Mouse (Mus musculus): Measurements from ENCODE around the gene Tbc1d10b.
"Not testable (repeated sequence)": the region's sequence is repeated elsewhere in the genome, so short reads cannot be mapped to it uniquely, and the experiment has no call there.

Tbc1d10b gene

DNA sequence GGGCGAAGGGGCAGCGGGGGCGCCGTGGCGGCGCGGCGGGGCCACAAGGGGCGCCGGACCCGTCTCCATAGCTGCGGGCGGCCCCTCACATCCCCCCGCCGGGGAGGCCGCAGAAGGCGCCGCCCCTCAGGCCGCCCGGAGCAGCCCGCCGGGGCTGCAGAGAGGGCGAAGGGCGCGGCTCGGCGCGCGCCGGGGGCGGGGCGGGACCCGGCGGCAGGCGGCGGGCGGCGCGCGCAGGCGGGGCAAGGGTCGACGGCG is at the start of gene Tbc1d10b:
Gene Tbc1d10b (minus strand): TSS at position 174 of the 258 bp plus-strand sequence.
- DNase-seq: no peak

DNA sequence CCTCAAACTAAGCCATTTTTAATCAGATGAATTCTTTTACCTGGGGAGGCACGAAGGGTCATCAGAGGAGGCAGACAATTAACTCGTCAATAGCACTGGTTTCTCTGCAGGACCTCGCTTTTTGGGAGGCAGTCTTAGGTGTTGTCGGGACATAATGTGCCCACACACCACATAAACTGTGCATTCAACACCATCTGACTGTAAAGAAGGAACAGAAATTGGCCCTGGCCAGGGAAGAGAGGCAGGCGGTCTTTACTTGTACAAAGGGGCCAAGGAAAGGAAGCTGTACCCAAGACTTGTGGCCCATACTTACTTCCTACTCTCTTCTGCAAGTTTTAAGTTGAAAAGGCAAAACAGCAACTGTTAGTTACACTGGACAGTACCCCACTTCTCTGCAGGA is 48.2 kb upstream of the Tbc1d10b start:
- no peak for DNase-seq

DNA sequence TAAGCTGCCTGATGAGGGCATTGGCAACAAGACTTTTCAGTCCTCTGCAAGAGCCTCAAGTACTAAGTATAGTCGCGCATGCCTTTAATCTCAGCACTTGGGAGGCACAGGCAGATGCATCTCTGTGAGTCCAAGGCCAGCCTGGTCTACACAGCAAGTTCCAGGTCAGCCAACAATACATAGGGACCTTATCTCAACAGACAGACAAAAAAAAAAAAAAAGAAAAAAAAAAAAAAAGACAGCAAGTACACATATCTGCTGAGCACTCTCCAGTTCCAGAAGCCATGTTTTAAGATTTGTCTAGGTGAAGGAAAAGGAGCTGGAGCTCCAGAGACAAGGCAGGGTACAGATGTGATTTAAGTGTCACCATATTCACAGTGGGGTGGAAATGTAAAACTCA is 47.7 kb upstream of the Tbc1d10b start:
- DNase-seq: no peak

DNA sequence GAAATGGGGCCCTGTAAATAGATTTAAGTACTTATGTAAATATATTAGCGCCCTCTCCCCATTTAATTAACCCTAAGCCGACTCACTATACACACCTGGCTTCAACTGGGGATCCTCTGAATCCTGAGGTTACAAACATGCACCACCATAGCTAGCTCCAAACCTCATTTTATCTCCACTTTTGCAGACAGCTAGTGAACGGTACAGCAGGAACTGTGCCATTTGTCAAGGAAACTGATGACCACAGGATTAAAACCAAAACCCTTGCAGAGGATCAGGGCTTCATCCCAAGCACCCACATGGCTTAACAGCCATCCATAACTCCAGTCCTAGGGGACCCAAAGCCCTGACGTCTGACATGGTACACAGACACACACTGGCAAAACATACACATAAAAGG is 46.7 kb upstream of the Tbc1d10b start:
- no peak for DNase-seq

DNA sequence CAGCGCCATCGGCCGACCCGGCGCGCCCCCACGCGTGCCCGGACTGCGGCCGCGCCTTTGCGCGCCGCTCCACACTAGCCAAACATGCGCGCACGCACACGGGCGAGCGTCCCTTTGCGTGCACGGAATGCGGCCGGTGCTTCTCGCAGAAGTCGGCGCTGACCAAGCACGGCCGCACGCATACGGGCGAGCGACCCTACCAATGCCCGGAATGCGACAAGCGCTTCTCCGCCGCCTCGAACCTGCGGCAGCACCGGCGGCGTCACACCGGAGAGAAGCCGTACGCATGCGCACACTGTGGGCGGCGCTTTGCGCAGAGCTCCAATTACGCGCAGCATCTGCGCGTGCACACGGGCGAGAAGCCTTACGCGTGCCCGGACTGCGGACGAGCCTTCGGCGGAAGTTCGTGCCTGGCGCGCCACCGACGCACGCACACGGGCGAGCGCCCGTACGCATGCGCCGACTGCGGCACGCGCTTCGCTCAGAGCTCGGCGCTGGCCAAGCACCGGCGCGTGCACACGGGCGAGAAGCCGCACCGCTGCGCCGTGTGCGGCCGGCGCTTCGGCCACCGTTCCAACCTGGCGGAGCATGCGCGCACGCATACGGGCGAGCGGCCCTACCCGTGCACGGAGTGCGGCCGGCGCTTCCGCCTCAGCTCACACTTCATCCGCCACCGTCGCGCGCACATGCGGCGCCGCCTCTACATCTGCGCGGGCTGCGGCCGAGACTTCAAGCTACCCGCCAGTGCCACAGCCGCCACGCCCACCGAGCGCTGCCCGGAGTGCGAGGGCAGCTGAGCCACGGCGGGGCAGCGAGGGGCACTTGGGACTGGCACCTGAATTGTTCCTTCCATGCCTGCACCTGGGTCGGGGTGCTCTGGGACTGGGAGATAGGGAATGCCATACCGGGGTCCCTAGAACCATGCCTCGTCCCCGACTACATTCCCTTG is 45.8 kb upstream of the Tbc1d10b start:
- peak; percentile 95 to 96 for DNase-seq

DNA sequence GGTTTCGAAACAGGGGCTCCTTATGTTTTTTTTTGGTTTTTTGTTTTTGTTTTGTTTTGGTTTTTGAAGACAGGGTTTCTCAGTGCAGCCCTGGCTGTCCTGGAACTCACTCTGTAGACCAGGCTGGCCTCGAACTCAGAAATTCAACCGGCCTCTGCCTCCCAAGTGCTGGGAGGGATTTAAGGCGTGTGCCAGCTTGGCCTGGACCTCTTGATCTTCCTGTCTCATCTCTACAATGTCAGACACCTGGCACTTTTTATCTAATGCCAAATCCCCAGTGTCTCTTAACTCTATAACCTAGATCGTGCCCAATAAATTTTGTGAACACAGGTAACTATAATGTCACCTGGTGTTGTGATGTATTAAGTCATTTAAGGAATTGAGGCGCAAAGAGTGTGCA is 45.1 kb upstream of the Tbc1d10b start:
- peak in 1 of 2 experiments; percentile 29 for DNase-seq

DNA sequence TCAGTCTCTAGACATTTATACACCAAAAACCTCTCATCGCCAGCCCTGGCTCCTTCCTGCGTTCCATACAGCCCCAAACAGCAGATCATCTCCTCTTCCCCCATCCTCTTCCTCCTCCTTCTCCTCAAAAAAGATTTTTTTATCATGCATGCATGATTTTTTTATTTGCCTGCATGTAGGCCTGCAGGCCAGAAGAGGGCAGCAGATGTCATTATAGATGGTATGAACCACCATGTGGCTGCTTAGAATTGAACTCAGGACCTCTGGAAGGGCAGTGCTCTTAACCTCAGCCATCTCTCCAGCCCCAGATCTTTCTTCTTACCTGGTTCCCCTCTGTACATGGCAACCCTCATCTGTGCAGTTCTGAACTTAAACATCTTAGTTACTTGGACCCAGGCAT is 44.1 kb upstream of the Tbc1d10b start:
- DNase-seq: no peak

DNA sequence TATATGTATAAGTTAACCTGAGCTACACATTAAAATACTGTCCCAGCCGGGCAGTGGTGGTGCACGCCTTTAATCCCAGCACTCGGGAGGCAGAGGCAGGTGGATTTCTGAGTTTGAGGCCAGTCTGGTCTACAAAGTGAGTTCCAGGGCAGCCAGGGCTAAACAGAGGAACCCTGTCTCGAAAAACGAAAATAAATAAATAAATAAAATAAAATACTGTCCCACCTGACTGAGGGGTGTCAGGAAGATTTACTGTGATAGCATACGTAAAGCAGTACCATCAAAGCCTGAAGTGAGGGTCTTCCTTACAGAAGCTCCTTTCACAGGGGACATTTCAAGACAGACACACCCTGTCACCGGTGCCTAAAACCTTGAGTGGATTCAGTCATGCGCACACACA is 42.2 kb upstream of the Tbc1d10b start:
- DNase-seq: not testable (repeated sequence)

DNA sequence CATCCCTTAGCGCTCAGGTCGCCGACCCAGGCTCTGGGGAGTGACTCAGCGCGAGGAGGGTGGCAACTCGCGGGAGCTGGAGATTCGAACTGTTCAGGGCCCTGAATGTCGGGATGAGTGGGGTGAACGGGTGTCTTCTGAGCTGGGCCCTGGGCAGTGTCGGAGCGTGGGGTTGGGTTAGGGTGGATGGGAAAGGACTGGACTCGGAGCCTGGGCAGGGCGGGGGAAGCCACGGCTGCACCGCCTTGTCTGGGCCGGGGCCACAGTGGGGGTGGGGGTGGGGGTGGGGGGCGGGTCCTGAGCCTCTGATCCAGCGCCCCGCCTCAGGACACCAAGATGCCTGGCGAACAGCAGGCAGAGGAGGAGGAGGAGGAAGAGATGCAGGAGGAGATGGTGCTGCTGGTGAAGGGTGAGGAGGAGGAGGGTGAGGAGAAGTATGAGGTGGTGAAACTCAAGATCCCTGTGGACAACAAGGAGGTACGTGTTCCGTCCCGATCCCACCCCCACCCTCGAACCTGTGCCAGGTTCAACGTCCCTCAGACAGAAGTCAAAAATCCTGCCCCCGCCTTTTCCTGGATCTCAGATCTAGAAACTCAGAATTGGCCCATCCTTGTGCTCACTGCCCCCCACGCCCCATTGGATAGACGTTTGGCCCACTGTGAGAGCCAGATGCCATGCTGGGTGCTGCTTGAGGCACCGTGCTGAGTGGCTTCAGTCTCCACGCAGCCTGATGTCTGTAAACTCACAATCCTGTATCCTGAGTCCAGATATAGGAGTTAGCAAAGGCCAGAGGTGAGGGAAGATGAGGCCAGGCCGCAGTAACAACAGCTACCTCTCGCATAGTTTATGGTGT is 36.6 kb upstream of the Tbc1d10b start:
- peak in 1 of 2 experiments; percentile 18 for DNase-seq

DNA sequence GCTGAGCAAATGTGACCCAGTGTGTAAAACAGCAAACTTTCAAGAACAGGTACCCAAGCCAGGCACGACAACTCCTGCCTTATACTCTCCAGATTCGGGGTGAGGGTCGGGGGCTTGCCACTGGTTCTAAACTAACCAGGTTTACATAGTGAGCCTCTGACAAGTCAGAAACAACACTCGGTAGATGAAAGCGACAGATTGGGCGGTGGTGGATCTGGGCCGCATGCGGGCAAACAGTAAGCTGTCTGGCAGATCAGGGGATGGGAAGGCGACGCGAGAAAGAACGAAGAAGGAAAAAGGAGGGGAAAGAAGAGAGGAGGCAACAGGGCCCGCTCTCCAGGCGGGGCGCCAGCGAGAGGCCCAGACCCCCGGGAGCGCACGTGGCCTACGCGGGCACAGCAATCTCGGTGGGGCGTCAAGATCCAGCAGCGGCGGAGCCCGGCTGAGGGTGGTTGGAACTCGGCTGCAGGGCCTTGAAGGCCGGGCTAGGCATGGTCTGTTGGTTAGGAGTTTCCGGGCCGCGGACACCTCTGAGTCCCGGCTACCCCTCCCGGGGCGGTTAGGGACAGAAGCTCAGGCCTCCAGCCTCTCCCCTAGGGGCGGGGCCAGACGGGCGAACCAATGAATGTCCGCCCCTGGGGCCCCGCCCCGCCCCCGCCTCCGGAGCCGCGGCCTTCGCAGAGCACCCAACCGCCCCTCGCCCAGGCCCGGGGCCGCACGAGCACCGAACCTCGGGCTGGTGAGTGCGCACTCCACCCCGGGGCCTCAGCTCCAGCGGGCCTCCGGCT is 35.8 kb upstream of the Tbc1d10b start, which contains the start of gene Zfp771:
Gene Zfp771 (plus strand): TSS at position 405 of the 788 bp plus-strand sequence.
- peak; percentile 92 to 98 for DNase-seq

DNA sequence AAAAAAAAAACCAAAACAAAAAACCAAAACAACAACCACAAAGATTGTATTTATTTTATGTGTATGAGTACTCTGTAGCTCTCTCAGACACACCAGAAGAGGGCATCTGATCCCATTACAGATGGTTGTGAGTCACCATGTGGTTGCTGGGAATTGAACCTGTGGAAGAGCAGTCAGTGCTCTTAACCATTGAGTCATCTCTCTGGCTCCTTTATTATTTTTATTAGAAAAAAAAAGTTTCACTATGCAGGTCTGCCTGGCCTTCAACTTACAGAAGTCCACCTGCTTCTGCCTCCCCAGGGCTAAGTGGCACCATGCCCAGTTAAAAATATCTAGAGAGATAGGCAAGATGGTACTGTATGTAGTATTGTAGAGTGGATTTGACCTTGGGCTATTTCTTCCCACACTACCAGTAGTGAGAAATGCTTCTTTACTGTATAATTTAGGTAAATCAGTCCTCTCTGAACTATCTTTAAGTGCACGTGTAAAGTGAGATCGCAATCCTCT is 35.1 kb upstream of the Tbc1d10b start:
- DNase-seq: no peak

DNA sequence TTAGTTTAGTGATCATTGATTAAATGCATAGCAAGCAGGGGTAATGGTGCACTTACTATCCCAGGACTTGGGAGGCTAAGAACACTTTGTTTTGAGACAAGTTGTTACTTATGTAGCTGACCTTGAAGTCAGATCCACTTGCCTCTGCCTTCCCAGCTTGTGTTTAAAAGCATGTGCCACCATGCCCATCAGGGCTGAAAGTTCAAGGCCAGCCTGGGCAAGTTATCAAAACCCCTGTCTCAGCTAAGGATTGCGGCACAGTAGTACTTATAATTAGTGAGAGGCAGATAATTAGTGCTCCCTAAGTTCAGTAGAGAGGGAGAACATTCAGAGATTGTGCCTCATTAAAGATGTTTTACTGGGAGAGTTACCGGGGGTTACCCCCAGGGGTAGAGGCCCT is 26.5 kb upstream of the Tbc1d10b start:
- no peak for DNase-seq

DNA sequence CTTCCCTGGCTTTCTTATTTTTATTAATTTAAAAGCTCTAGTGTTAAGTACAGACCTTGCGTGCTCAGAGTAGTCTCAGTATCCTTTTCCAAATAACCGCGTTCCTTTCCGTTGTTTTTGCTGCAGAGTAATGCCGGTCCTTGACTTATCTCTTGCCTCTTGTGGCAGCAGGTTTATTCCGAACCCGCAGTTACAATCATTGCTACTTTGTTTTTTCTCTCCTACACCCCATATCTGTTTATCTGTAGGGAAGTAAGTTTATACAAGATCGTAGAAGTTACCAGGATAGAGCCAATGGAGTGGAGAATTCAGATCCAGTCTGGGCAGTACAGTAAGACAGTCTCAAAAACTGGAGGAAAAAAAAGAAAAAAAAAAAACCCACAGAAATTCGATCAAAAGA is 25.5 kb upstream of the Tbc1d10b start:
- DNase-seq: no peak

DNA sequence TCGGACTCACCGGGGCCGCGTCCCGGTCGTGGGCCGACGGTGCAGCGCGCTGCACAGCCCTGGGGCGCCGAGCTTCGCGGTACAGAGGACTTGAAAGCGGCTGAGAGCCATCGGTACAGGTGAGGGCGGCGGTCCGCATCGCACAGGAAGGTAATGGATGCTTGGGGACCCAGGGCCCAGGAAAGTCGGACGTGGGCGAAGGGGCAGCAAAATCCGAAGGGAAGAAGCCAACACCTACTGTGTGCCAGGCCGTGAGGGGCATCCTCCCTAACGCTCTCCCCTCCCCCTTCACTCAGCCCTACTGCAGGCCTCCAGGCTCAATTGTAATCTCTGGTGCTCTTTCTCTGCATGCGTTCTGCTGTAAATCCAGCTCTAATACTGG is 25.1 kb upstream of the Tbc1d10b start:
- no peak for DNase-seq

DNA sequence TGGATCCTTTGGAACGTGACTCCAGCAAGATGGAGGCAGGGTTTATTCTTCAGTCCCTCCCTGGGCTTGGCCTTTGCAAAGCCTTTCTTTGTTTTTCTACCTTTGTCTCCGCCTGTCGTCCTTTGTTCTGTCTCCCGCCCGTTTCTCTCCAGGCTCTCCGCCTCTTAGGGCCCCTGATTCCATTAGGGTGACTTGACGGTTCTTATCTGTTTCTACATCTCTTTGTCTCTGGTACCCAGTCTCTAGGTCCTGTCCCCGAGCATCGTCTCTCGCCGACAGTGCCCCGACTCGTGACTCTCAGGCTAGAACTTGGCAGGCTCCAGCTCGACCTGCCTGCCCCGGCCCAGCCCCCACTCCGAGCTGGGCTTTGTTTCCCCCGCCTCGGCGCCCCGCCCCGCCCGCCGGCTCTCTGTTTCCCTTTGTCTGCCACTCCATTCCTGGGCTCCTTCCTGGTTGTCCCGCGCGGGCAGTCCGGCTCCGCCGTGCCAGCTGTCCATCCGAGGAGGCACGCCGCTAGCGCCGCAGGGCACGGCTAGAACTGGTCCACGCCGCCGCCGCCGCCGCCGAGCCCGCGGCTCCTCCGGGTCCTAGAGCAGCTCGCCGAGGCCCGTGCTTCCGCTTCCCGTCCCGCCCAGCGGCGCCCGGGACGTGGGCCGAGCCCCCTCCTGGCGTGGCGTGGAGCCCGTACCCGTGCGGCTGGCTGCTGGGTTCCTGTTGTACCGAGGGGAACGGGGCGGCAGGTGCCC is 24.5 kb upstream of the Tbc1d10b start, which contains the start of the genes Zfp553 and Sept1:
Gene Zfp553 (plus strand): TSS at position 440 of the 746 bp plus-strand sequence.
Gene Sept1 (minus strand): TSS at position 509 of the 746 bp plus-strand sequence.
- DNase-seq: peak; percentile 86 to 89

DNA sequence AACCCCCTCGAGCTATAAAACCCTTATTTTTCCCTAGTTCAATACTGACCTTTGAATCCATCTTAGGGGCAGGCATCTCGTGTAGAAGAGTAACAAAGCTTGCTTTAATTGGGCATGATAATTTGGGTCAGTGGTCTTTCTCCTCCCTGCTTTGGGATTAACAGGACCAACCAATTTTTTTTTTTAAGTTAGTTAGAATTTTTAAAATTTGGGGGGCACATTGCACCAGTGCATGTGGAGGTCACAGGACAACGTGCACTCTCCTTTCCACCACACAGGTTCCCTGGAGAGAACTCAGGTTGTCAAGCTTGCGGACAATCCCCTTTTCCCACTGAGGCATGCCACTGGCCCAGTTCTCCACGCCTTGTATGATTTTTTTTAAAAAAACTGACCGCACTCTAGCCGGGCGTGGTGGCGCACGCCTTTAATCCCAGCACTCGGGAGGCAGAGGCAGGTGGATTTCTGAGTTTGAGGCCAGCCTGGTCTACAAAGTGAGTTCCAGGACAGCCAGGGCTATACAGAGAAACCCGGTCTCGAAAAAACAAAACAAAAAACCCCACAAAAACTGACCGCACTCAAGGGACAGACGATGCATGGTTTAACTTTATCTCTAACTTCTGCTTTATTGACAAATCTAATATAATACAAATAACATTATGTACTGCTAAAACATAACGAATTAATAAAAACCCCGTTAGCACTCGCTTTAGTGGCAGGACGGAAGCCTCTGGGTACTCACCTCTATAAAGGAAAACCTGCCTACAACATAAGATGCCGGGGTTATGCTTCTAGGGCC is 23.8 kb upstream of the Tbc1d10b start:
- DNase-seq: no peak

DNA sequence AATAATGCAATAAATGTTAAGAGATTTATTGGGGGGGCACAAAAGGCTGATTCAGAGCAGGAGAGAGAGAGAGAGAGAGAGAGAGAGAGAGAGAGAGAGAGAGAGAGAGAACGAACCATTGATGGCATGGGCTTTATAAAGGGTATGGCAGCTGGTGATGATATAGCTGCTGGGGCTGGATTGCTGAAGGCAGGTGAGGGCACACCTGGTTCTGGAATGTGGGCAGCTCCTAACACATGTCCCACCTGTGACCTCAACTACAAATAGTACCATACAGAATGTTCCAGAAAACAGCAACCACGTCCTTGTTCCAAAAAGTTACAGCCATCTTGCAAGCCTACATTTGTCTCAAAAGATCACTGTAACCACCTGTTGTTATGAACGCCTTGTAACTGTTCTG is 23.1 kb upstream of the Tbc1d10b start:
- no peak for DNase-seq

DNA sequence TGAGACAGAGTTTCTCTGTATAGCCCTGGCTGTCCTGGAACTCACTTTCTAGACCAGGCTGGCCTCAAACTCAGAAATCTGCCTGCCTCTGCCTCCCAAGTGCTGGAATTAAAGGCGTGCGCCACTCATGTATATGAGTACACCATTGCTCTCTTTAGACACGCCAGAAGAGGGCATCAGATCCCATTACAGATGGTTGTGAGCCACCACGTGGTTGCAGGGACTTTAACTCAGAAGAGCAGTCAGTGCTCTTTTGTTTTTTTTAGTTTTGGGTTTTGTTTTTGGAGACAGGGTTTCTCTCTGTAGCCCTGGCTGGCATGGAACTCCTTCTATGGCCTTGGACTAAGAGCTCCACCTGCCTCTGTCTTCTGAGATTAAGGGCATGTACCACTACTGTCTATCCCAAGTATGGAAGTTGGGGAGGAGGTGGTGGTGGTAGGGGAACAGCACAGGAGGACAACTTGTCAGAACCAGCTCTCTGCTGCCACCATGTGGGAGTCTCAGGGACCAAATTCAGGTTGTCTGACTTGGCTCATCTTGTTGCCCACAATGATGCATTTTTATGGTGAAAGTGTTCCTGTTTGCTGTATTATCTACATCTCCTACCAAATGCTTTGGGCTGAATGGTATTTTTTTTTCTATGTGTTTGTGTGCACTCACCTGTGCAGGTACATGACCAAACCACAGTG is 20.5 kb upstream of the Tbc1d10b start:
- DNase-seq: peak; percentile 85 to 87

DNA sequence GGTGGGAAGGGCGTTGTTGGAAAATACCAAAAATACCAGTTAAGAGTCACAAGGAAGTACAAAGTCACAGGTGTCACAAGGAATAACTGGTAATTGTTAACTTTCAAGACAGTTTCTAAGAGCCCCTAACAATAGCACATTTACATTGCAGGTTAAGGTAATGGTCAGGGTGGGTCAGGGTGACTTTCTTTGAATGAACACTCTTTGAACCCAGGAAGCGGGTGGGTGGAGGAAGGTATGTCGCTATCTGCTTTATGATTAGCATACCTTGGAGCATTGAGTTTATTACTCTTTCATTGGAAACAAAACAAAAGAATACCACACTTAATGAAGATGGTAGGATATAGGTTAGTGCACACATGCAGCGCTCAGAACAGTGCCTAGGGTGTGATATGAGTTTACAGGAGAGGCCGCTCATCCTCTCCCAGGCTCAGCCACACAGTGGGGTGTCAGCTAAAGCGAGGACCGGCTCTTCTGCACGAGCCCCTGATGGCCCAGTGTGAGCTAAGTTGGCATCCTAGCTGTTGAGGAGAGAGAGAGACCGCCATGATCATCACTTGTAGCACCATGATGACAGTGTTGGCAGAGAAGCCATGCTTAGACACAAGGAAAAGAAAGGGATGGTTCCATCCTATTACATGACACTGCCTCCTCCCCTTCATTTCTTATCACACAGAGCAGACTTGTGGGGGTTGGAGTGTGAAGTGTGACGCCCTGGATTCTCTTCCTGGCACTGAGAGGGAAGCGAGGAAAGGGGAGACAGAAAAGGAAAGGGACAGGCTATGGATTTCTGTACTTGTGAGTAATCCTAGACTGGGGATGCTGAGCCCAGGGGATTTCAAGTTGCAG is 17.1 kb upstream of the Tbc1d10b start:
- DNase-seq: no peak

All from cerebellum, postnatal 36 days (tissue).